Mouse (Mus musculus) thymus, adult 2 months (tissue): ENCODE results near the gene Gdf5.

Experiments used
- CTCF ChIP-seq: fragments of 200-500 bp; IDR thresholded peaks from 2 replicates; pipeline ENCODE4 v1.5.1; 2012; ENCODE audit warnings: mild to moderate bottlenecking, control low read depth, low read length, moderate library complexity, borderline replicate concordance; ENCODE audit not compliant: control insufficient read depth, poor library complexity, insufficient read depth; ENCODE audit errors: extremely low read depth
- POLR2A ChIP-seq: fragments of 200-500 bp; IDR thresholded peaks from 2 replicates; pipeline ENCODE4 v1.6.1; 2012; ENCODE audit warnings: mild to moderate bottlenecking, low read length, control low read depth, moderate library complexity; ENCODE audit not compliant: control insufficient read depth, poor library complexity, insufficient read depth; ENCODE audit errors: extremely low read depth

DNA sequence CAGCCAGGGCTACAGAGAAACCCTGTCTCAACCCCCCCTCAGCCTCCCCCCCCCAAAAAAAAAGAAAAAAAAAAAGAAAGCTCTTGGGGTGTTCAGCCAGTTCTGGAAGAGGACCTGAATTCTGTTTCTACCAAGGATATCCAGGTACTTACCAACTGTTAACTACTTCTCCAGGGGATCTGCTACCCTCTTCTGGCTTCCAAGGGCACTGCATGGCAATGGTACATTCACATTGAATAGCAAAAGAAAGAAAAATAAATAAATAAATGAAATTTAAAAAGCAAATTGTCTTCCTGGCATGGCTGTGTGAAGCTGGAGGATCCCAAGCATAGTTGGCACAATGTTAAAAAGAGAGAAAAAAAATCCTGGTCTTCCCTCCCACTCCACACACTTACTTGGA is 6.8 kb upstream of the Gdf5 start:
- TF ChIP-seq POLR2A = no peak
- no peak for TF ChIP-seq CTCF
